27 mouse cellular contexts compared by ENCODE assay signal in genomic region chr14:56288651-56289050, GRCm38 (mm10). TPM values are rescaled to one million over a fixed set of nuclear protein-coding genes. Genes with fewer than 3 reads are reported as not detected.
DNase-seq lines count a peak whose midpoint lies in the region; ATAC-seq lines count a peak whose summit lies in the region.
"Had no signal": no experiment of that assay in that cellular context is flagged by ENCODE, and none has a peak within 500 bp of the region (broad histone marks: within the 10 kb centered on the region; RNA-seq: fewer than 3 reads in every experiment).

No protein-coding gene starts in this region.

- DNase-seq in frontal cortex, postnatal 25 days (ENCODE audit: low spot score in 2 of 2), result no peak
- DNase-seq in ES-CJ7 (ENCODE audit: low read depth, low spot score) (peak; percentile 15), R1 (ENCODE audit: low read depth, low spot score) (peak; percentile 64)
- DNase-seq in mesoderm, embryonic 11.5 days (ENCODE audit: low read depth, low spot score), result peak; percentile 13
- no peak for DNase-seq in gastrocnemius, adult 8-10 months (ENCODE audit: low spot score in 2 of 2)
- no peak for DNase-seq in kidney, postnatal 4 days
- DNase-seq: adrenal gland, adult 2 months; adrenal gland, postnatal 14 days; B cell, adult 2 months; cerebellum, adult 11-12 months; cerebellum, adult 8-10 months; cerebellum, postnatal 10 days; cerebellum, postnatal 36 days; forebrain, postnatal 0 days; gastrocnemius, postnatal 14 days; heart, adult 11 months; heart, postnatal 10 days; heart, postnatal 36 days had no signal

- peak; percentile 90 for ATAC-seq in frontal cortex, adult (ENCODE audit: low TSS enrichment)
- ATAC-seq: forebrain, embryonic 14.5 days; forebrain, postnatal 0 days; hindbrain, embryonic 16.5 days; intestine, embryonic 15.5 days had no signal

RNA-seq across cellular contexts. Expression of gene Gzmb, which starts 26.6 kb away (rescaled TPM):
- not detected for total RNA-seq in gastrocnemius, adult 8-10 months (2022)
- total RNA-seq: CH12.LX; forebrain, postnatal 0 days; gastrocnemius, adult 18-20 months; gastrocnemius, postnatal 14 days; gastrocnemius, postnatal 4 days; heart, postnatal 10 days; heart, postnatal 36 days had no signal

RNA-seq across cellular contexts. Expression of gene Gzmc, which starts 54.2 kb away (rescaled TPM):
- not detected for total RNA-seq in gastrocnemius, adult 8-10 months (2022)
- total RNA-seq: adrenal gland, adult 2 months; adrenal gland, postnatal 14 days; adrenal gland, postnatal 4 days; CH12.LX; forebrain, postnatal 0 days; gastrocnemius, adult 18-20 months; gastrocnemius, postnatal 14 days; gastrocnemius, postnatal 4 days; heart, postnatal 10 days; heart, postnatal 36 days; MEL had no signal

Comparison
In these comparisons a context has a peak if more than half of its experiments do, and no peak if none do; other contexts are left out.
1. DNase-seq: peak in ES-CJ7 (single experiment), R1 (single experiment) and mesoderm, embryonic 11.5 days (single experiment); none in frontal cortex, postnatal 25 days (0 of 2), gastrocnemius, adult 8-10 months (0 of 2) and kidney, postnatal 4 days (0 of 2).